Mouse (Mus musculus) left cerebral cortex, adult 2 months (tissue): ENCODE results near the gene Mpnd. TPM values are rescaled to one million over a fixed set of nuclear protein-coding genes. Genes with fewer than 3 reads are reported as not detected.

Experiments
- DNase-seq, 2 experiments: peaks; one replicate each; pipeline ENCODE4 v3.0.0; 2021 to 2022; ENCODE audit warnings: low spot score in 2 of 2, mixed read lengths in 1 of 2; ENCODE audit errors: extremely low spot score in 1 of 2
- H3K27ac ChIP-seq: fragments of 200-600 bp; 2 replicates; pipeline ENCODE4 v1.8.1; 2022
- H3K4me3 ChIP-seq: fragments of 200-600 bp; 2 replicates; pipeline ENCODE4 v1.8.1; 2022
- CTCF ChIP-seq: fragments of 200-600 bp; IDR thresholded peaks from 2 replicates; pipeline ENCODE4 v1.8.1; 2022; ENCODE audit warnings: antibody characterized with exemption, mild to moderate bottlenecking, moderate library complexity
- intact Hi-C: fragments of 180-260 bp; cut with DNase I; formaldehyde crosslinking; loops from one replicate; pipeline ENCODE4 v1.15.1; 2025
- total RNA-seq, 2 experiments: library from RNA; stranded (reverse); gene quantifications; 2 replicates each; pipeline ENCODE4 v1.2.3; 2021

The Mpnd gene
- total RNA-seq, 2 experiments from 2014 or later = 90.8 to 91.2 TPM

DNA sequence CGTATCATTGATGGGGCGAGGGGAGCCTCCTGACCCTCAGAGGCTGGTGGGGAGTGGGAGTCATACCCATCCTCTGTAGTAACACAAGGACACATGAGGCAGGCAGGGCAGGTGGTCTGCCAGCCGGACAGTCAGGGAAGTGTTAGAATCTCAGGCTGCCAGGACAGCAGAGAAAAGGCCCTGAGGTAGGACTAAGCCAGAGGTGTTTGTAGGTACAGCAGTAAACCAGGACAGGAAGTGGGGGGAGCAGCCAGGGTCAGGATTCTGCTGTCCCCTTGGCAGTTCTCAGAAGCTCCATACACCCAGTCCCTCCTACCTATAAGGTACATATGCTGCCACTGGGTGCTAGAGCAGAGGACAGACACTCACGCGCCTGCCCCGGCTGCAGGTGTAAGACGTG, 43.9 kb upstream of the Mpnd start:
- intact Hi-C loops = no loop called here
- no peak for TF ChIP-seq CTCF
- DNase-seq = peak; percentile 7 to 9

DNA sequence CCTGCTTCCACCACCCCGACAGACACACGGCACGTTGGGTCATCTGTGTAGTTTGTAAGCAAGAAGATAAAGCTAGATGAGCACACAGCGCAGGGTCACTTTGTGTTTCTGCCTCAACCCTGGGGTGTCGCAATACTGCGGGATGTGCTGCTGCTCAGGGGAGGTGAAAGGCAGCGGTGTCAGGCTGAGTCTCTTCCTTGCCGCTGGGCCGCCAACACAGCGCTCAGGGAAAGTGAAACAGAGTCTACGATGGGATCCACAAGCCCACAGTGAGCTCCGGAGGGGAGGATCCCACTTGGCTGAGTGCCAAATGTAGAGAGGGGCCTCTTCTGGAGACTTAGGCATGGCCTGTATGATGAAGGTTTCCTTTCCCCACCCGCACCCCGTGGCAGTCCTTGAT, 42.3 kb upstream of the Mpnd start:
- Histone ChIP-seq H3K4me3 (no peak overlapping the region), H3K27ac (no peak overlapping the region)
- no peak for TF ChIP-seq CTCF
- intact Hi-C loops = no loop called here
- DNase-seq = peak; percentile 7 to 8

More for the DNA sequence above, 43.9 kb upstream of the Mpnd start:
- Histone ChIP-seq H3K27ac (no peak overlapping the region), H3K4me3 (no peak overlapping the region)

DNA sequence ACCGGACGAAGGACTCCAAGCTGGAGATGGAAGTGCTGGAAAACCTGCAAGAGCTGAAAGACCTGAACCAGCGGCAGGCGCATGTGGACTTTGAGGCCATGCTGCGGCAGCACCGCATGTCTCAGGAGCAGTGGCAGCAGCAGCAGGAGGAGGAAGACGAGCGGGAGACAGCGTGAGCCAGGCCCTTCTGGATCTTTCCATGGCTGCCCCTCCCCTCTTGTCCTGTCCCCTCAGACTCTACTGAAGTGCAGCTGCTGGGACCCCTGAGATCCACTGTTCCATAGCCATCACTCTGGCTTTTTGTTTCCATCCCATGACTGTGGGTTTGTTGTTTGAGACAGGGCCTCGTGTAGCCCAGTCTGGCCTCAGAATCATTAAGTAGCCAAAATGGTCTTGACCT, 41.0 kb upstream of the Mpnd start:
- DNase-seq = no peak
- Histone ChIP-seq H3K4me3 (no peak overlapping the region), H3K27ac (no peak overlapping the region)
- TF ChIP-seq CTCF = no peak
- intact Hi-C loops = no loop called here

DNA sequence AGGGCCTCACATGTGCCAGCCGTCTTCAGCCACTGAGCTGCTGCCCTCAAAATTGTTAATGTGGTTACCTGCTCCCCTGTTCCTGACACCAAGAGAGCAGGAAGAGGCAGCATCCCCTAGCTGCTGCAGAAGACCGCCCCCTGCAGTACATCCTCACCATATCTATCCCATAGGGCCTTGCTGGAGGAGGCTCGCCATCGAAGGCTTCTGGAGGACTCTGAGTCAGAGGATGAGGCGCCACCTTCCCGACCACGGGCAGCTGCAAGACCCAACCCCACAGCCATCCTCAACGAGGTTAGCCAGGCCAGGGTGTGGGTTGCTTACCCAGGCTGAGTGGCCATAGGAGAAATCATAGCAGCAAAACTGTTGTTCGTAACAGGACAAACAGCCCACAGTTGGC, 40.5 kb upstream of the Mpnd start:
- intact Hi-C loops = no loop called here
- DNase-seq = no peak

DNA sequence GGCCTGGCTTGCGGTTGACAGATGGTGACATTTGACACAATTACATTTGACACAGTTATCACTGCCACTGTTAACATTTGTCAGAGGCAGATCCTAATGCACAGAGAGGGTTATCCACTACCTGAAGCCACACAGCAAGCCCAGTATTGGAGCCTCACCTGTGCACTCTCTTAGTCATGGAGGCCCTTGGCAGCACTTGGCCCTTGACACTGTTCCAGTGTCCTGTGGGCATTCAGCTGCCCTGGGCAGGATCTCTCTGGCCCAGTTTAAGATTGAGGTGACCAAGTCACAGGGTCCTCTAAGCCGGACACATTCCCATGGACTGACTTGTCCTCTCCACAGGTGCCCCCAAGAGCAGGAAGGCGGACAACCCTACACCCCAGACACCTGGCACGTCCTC, 38.3 kb upstream of the Mpnd start:
- H3K4me3 ChIP-seq = no peak overlapping the region
- intact Hi-C loops = no loop called here
- no peak for TF ChIP-seq CTCF
- DNase-seq = no peak
- H3K27ac ChIP-seq = no peak overlapping the region

More for the DNA sequence above, 40.5 kb upstream of the Mpnd start:
- TF ChIP-seq CTCF = no peak; the same call in 1 of the 2 replicates
- Histone ChIP-seq H3K27ac (no peak overlapping the region), H3K4me3 (no peak overlapping the region)

DNA sequence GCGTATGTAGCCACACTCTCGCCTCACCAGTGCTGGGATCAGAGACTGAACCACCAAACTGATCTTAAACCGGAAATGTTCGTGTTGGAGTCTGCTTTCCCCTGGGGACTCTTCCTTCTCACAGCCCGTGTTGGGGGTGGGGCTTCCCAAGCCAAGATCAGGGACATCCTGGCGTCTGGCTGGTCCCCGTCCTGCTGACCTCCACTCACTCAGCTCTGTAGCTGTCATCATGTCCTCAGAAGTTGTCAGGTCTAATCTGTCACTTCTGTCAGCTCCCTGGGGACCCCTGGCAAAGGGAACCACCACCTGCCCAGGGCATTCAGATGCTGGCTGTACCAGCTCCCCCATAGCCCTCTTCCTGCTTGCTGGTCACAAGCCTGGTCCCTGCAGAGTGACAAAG, 37.3 kb upstream of the Mpnd start:
- DNase-seq = no peak
- Histone ChIP-seq H3K4me3 (no peak overlapping the region), H3K27ac (no peak overlapping the region)
- no peak for TF ChIP-seq CTCF
- intact Hi-C loops = no loop called here

DNA sequence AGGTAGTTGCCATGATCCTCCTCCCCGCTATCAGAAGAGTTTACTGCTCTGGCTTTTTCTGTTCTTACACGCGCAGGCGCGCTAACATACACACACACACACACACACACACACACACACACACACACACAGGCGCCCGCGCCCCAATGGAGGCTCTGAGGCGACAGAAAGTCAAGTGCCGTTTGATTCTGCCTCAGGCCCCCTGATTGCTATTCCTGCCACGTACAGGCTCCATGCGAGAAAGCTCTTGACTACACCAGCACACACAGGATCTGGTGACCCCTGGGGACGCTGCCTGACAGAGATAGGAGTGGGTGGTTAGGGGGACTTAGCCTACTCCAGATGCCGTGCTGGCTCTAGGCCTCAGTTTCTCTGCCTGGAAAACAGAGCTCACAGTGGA, 36.0 kb upstream of the Mpnd start:
- H3K4me3 ChIP-seq = no peak overlapping the region
- H3K27ac ChIP-seq = no peak overlapping the region
- peak; percentile 43 to 45 for DNase-seq
- intact Hi-C loops = no loop called here
- no peak for TF ChIP-seq CTCF

DNA sequence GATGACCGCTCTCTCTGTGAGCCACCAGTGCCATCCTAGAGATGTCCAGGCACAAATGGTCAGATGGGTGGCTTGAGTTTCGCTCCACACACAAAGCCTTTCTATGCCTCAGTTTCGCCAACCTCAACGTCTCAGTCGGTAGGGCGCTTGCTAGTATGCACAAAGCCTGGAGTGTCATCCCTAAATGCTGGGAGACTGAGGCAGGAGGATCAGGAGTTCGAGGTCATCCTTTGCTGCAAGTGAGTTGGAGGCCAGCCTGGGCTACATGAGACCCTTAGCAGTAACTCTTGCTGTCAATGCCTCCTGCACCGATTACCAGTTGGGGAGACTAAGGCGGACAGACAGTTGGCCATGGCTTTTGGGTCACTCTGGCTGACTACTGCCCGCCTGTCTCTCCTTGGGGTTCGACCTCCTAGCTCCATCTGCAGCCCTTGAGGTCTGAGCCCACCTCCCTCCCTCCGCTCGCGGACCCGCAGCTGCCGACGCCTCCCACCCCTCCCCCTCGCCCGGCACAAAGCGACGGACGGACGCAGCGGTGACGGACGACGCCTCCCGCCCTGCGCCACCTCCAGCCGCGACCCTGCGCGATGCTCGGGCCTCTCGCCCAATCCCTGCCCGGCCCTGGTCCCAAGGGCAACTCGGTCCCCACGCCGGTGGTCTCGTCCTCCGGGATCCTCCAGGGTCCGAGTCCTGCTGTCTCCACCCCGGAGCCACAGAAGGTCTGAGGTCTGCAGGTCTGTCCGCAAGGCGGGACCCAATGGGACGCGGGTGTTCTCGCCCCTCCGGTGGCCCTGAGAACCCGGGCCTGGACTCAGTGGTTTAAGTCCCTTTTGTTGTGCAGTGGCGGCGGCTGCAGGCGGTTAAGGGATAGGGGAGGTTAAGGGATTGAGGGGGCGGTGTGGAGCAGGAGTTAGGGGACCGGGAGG, 35.3 kb upstream of the Mpnd start, which contains the start of gene Shd:
Gene Shd, plus strand, starts transcription at position 502 of the 926 bp plus-strand sequence.
- intact Hi-C loops = no loop called here
- Histone ChIP-seq H3K4me3 (peak within 1 kb of the TSS; percentile 58), H3K27ac (peak within 1 kb of the TSS; percentile 87)
- peak; percentile 43 to 51 for DNase-seq
- TF ChIP-seq CTCF = no peak

DNA sequence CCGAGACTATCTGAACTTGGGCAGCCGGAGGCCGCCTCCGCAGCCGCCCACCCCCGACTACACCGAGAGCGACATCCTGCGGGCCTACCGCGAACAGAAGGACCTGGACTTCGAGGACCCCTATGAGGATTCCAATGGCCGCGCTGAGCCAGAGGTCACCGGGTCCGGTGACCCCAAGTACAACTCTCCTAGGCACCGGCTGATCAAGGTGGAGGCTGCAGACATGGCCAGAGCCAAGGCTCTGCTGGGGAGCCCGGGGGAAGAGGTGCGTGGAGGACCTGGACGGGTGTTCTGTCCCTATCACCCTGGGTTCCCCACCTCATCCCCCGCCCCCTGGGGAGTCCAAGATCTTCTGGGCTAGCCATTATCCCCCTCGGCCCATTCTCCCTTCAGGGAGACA, 34.1 kb upstream of the Mpnd start:
- no peak overlapping the region for H3K27ac ChIP-seq
- intact Hi-C loops = no loop called here
- no peak for DNase-seq
- no peak for TF ChIP-seq CTCF
- H3K4me3 ChIP-seq = peak overlapping the region; percentile 58

DNA sequence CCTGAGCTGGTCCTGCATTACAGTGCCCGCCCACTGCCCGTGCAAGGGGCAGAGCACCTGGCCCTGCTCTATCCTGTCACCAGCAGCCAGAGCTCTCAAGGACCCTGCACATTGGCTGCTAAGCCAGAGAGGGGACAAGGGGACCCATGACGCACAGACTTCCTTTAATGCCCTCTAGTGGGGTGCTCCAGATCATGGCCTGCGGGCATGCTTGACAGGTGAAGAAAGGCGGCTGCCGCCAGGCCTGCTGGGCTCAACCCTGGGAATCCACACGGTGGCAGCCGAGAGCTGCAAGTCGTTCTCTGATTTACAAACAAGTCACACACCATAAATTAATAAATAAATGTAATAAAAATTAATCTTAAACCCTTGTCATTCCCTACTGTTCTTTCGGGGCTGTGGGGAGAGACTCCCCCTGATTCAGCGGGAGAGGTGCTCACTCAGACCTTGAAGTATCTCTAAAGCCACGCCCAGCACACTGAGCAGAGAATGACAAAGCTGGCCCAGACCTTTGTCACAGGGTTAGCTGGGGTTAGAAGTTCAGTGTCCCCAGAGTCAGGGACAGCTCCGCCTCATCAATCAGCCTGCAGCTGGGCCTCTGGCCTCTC, 29.2 kb upstream of the Mpnd start:
- DNase-seq = peak; percentile 76 to 78
- intact Hi-C loops = loop anchor here (2.0 kb wide), 1 partner anchor 34 kb away; no protein-coding TSS in a partner anchor
- no peak overlapping the region for H3K4me3 ChIP-seq
- no peak overlapping the region for H3K27ac ChIP-seq
- peak; percentile 92 for TF ChIP-seq CTCF

DNA sequence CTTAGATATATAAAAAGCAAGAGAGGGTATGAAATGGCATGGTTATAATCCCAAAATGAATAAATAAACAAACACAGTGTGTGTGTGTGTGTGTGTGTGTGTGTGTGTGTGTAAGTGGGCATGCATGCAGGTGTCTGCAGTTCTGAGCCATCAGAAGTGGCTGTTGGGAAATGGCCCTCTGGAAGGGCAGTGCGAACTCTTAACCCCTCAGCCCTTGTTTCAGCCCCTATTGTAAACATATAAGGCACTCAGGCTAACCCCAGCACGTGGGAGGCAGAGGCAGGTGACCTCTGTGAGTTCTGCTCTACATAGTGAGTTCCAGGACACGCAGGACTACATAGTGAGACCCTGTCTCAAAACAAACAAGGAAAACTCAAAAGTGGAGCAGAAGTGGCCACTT, 28.2 kb upstream of the Mpnd start:
- intact Hi-C loops = loop anchor here (2.0 kb wide), 1 partner anchor 34 kb away; no protein-coding TSS in a partner anchor
- TF ChIP-seq CTCF = no peak
- Histone ChIP-seq H3K27ac (no peak overlapping the region), H3K4me3 (no peak overlapping the region)
- DNase-seq = no peak
